Mouse (Mus musculus) spleen, postnatal 10 days (tissue): ENCODE measurements around the gene Gucy2c.

Source experiments
- DNase-seq, 2 experiments: peaks; one replicate each; pipeline ENCODE4 v3.0.0; 2021 to 2022; ENCODE audit warnings: low spot score in 2 of 2

Gene Gucy2c

DNA sequence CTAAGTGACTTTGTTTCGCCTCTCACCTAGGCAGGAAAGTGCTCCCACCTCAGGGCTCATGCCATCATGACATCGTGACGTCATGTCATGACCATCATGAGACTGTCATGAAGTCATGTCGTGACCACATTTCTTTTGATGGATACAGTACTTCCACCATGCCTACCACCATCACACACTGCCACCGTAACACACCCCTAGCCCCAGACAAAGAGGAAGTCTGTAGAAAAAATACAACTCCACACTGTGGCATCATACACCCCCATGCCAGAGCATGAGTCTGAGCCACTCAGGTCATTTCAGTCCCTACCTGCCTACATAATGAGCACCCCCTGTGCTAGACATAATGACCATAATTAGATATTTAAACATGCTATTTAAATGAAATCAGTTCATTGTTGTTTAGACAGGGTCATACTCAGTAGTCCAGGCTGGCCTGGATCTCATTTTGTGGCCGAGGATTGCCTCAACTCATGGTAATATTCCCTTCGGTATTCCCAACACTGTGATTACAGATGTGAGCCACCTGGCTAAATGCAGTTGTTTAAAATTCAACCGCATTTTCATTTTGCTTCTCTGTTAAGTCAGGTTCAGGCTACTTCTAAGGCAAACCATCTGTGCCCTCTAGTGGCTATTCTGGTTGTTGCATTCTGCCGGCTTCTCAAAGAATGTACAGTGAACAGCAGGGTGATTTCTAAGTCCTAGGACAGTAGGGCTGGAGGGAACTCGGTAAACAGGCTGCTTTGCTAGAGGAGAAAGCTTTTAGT lies 39.0 kb downstream of the Gucy2c start:
- peak; percentile 79 to 87 for DNase-seq

DNA sequence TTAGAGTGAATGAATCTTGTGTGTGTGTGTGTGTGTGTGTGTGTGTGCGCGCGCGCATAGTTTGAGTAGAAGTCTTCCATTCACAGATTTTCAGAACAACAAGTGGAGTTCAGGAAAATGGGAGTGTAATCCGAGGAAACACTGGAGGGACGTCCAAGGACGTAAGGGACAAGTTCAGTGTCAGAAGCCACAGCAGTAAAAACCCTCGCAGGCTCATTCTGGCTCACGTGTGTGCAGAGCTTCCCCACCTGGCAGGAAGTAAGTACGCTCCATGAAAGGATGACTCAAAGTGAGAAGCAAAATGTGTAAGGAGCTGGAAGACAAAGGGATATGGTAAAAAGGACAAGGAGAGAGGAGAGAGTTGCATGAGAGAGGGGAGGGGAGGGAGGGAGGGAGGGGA lies 40.3 kb downstream of the Gucy2c start:
- DNase-seq = no peak

DNA sequence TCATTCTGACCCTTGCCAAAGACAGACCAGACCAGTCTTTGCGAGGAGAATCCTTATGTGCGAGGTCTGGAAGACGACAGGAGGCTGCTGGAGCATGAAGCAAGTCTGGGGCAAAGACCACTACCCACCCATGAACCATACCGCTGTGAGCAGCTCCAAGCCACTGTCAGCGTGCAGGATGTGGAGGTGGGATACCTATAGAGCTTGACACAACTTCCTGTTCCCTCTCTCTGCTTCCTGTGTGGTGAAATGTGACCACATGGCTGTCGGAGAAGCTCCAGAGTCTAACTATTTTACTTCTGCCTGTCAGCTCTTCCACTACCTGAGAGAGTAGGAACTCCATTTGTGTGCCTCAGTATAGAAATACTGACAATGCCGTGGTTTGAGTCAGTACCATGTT lies 45.8 kb downstream of the Gucy2c start:
- no peak for DNase-seq

DNA sequence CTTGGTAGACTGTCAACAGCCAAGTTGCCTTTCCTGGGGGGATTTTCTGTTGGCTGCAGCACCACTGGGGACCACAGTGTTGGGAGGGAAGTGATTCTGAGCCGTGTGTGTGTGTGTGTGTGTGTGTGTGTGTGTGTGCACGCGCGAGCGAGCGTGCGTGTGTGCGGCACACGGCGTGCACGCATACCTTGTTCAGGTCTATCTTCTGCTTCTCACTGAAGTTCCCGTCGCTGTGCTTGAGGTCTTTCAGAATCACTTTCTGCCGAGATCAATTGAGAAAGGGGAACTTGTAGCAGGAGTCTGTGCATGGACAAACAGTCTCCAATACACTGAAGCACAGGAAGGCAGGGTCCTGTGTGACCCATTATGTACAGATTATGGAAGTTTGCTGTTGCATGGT lies 53.4 kb downstream of the Gucy2c start:
- peak in 1 of 2 experiments; percentile 35 for DNase-seq

DNA sequence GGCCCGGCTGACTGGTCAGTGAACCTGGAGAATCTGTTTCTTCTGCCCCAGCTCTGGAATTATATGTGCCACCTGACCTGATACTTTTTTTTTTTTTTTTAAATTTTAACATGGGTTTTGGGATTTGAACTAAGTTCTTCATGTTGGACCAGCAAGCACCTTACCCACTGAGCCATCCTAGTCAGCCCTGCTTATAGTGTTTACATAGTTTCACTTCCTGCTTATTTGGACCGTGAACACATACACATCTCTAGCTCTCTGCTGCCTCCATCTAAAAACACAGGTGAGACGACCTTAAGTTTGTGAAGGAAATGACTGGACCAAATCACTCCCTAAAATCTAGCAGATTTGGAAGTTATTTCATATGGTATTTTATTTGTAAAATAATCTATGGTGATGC lies 58.4 kb downstream of the Gucy2c start:
- no peak for DNase-seq

DNA sequence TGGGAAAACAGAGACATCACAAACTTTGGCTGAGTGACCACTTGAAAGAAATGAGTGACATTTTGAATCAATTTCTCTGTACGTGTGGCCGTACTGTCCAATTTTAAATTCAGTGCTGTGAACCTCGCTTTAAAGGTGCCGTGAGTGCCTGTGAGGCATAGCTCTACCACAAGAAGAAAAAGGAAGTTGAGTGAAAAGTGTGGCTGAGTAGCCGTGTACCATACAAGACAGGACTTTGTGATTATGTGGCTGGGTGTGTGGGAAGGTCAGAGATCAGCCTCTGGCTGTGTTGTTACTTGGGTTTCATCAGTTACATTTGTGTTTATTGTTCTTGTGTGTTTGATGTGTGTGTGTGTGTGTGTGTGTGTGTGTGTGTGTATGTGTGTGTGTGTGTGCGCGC lies 59.0 kb downstream of the Gucy2c start:
- no peak for DNase-seq

DNA sequence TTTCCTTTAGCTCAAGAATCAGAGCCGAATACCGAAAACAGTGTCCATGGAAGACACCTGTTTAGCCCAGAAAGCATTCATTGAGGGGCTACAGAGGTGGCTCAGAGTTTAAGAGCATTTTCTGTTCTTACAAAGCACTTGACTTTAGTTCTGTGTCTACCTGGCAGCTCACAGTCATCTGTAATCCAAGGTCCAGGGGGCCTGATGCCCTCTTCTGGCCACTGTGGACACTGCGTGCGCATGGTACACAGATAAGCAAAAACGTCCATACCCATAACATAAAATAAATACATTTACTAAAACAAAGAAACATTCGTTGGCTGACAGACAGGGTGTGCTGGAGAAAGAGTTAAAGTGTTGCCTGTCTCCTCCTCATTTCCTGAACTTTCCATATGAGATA lies 59.6 kb downstream of the Gucy2c start:
- peak; percentile 46 to 78 for DNase-seq

DNA sequence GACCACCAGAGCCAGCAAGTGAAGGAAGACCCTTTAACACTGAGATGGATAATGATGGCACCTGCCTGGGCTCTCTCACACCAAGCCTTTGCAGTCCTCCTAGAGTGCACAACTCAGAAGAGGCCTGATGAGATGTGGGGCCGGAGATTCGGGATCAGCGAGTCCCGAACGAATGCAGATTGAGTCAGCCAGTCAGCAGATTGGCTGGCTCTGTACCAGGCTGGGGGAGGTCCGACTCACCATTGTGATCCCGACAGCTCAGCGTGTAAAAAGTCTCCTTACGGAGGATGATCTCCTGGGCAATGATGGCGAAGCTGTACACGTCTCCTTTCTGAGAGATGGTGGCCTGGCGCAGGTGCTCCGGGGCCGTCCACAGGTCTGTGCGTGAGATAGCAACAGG lies 61.1 kb downstream of the Gucy2c start:
- no peak for DNase-seq

DNA sequence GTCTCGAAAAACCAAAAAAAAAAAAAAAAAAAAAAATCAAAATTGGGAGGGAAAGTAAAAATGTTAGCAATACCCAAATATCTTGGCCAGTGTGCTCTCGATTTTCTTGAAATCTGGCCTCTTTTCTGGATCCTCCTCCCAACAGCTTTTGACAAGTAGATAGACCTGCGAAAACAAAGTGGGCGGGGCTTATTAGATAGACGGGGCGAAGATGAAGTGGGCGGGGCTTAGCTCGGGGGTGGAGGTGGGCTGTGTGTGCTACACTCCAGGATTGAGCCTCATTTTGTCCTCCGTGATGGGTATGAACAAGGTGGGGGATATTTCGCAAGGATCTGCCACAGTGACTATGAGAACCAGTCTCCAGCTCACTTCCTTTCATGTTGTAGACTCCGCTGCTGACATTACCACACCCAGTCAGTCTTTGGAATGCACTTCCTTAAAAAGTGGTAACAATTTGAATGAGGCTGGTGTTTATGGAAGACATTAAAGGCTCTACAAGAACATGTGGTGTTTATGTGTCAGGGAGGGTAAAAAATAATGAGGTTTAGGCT lies 65.6 kb downstream of the Gucy2c start:
- no peak for DNase-seq

DNA sequence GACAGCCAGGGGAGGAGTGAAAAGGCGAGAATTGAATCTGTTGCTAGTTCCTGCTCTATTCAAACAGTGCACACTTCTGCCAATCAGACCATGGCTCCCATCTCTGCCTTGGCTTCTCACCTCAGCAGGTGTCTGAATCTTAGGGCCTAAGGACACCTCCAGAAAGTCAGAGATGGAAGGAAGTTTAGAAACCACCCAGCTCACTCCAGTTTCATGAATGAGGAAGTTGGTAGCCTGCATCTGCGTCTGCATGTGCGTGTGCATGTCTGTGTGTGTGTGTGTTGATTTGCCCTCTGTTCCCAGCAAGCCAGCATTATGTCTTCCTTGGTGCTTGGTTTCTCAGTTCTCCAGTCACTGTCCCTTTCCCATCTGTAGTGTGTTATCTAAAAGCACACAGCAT lies 67.5 kb downstream of the Gucy2c start:
- peak in 1 of 2 experiments; percentile 38 for DNase-seq

DNA sequence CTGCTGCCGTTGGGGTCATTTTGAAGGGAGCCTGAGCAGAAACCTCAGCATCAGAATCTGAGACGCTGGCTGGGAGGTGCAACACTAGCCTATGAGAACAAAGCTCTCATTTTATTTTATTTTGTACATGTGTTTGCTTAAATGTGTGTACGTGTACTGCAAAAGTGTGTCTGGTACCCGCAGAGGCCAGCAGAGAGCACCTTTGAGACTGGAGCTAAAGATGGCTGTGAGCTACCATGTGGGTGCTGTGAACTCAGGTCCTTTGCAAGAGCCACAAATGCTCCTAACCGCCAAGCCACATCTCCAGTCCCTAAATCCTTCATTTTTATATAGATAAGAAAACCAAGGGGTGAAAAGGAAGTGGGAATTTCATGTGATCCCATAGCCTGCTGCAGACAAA lies 71.2 kb downstream of the Gucy2c start:
- DNase-seq = no peak

DNA sequence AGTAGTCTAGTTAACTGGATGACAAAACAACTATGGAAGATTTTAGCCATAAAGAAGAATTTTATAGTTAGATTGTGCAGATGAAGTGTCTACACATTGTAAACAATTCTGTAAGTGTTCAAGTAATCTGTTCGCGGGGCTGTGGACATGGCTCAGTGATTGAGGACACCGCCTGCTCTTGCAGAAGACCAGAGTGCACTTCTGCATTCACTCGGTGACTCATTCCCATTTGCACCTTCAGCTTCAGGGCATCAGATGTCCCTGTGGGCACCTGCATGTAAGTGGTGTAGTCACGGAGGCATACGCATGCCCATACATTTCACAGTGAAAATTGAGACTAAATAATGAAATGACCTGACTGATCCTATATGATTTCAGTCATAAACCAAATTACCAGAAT lies 73.0 kb downstream of the Gucy2c start:
- DNase-seq = no peak

DNA sequence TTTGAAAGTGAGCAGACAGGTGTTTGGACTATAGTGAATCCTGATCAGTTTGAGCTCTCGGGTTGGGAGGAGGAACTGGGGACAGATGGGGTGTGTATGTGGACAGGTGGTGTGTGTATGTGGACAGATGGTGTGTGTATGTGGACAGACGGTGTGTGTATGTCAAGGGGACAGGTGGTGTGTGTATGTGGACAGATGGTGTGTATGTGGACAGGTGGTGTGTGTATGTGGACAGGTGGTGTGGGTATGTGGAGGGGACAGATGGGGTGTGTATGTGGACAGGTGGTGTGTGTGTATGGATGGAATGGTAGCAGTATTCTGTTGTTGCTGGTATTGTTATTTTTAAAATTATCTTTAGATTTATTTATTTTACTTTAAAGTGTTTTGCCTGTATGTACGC lies 79.7 kb downstream of the Gucy2c start:
- DNase-seq = no peak

DNA sequence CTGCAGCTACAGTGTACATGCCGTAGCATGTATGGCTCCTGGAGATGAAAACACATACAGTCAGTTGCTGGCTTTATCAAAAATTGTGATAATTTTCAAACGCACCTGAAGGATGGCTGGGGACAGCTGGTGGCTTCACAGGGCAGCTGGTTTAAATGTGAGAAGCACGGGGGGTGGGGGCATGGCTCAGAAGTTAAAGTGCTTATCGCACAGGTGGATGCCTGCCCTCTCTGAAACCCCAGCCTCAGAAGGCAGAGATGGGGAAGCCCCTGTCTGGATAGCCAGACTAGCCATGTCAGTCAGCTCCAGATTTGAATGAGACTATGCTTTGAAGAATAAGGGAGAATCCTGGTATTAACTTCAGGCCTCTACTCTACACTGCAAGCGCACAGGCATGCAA lies 80.4 kb downstream of the Gucy2c start:
- DNase-seq = no peak

DNA sequence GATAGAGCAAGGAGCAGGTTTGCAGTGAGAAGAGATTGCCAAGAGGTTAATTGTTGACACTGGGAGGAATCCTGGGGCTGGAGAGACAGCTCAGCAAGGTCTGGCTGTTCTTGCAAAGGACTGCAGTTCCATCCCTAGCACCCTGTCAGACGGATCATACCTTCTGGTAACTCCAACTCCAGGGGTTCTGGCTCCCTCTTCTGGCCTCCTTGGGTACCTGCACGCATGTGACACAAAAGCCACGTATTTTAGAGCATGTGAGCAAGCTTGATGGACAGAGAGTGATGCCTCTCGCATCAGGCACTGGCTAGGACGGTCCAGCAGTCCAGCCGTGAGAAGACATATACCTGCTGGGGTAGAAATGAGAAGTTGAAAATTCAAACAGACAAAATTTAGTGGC lies 90.3 kb downstream of the Gucy2c start:
- DNase-seq = no peak

DNA sequence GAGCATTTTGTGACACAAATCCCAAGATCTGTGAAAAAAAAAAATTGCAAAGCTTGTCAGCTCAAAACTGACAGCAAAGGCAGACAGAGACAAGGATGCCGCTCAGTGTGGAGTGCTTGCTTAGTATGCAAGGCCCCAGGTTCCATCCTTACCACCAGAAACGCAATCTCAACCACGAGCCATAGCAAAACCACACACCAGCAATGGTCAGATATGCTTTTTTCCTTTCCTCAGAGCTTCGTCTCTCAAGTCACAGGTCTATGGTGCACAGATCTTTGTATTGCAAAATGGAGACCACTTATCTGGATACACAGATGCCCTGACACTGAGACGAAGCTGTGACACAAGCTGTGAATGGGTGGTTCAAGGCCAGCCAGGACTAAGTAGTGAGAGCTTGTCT lies 91.0 kb downstream of the Gucy2c start:
- no peak for DNase-seq

DNA sequence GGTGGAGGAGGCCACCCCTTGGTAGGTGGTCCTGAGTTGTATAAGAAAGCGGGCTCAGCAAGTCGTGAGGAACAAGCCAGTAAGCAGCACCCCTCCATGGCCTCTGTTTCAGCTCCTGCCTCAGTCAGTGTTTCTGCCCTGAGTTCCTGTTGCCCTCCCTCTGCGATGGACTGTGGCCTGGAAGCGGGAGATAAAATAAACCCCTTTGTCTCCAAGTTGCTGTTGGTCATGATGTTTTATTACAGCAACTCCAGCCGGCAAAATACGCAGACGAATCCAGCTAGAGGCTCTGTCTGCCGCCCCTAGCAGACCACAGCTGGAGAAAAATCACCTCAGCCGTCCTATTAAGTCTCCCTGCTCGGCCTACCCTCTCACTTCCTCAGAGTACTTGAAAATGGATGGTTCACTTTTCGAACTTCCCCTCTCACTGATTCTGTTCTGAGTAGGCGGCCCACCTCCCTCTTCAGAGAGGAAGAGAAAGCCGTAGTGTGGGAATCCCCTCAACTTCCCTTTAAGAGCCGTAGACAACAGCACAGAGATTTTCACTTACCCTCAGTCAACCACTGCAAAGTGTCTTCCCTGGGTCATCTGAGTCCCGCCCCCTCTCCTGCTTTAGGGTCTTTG lies 91.7 kb downstream of the Gucy2c start:
- peak in 1 of 2 experiments; percentile 63 for DNase-seq

DNA sequence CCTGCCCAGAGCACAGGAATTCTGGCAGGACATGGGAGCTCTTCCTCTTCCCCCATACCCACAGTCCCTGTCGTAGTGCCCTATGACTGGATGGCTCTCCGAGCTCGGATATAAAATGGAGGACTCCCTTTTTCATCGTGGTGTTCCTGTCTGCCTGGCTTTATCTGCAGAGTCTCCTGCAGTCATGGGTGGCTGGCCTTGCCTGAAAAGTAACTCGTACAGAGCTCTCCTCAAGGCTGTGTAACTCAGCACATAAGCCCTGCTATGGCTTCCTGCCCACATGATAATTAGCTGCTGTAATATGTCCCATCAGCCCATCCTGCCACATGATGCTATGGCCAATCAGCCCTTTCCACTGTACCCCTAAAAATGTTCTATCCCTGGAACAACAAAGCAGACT lies 96.1 kb downstream of the Gucy2c start:
- DNase-seq = no peak

DNA sequence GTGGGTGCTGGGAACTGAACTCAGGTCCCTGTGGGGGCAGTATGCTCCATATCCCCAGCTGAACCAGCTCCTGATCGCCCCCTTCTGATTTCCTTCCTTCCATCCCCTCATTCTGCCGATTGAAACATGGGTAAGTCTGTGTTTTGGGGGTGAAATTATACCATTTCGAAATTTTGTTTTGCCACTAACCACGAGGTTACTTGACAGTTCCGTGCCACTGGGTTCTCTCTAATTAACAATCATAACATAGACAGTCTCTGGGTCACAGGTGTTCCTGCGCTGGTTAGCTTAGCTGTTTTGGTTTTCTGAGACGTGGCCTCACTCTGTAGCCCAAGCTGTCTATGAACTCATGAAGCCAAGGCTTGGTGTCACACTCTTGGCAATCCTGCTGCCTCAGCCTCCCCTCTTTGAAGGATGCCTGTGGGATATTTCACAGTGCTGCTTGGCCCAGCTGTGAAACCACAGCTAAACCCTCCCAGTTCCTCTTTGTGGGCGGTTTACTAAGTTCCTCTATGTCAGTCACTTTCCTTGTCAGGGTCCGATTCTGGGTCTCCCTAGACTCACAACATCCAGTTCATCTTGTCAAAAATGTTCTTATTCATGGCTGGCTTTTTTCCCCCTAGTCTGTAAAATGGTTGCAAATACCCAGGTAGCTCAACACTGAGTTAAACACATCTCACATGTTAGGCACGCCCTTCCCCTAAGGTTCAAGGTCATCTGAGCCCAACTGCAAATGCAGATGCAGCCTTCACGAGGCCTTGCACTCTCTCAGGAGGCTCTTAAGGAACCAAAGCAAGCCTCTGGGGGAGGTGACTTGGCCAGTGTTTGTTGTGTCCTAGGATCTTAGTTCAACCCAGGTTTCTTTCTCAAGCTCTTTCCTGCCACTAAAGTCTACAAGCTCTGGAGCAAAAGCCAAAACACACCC lies 97.9 kb downstream of the Gucy2c start:
- DNase-seq = peak in 1 of 2 experiments; percentile 55

DNA sequence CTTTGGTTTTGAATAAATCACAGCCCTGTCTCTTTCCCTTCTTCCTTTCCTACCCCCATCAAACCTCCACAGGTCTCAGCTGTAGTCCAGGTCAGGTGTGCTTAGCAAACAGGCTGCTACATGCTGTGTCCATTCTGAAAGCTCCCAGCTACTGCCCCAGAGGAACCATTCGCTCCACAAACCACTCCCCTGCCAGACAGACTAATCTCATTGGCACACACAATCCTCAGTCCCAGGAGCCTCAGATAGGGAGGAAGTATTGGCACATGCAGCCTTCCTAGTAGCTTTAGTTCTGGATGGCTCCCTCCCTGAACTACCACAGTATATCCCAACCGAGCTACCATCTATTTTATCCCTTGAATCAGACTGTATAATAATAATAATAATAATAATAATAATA lies 102.2 kb downstream of the Gucy2c start:
- no peak for DNase-seq

DNA sequence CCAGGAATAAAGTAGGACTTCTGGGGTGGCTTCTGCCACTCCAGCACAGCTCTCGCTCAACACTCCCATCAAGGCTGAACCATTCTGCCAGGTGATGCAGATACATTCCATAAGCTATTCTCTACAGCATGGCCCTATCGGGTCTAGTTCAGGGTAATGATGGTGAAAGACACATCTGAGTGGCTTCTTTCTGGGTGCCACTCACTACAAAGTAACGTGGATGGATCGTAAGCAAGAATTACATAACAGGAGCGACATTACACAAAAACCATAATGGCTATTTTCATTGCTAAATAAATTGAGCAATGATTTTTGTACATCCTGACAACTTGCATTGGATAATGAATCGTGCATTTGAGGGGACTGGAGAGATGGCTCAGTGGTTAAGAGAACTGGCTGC lies 106.6 kb downstream of the Gucy2c start:
- DNase-seq = no peak

DNA sequence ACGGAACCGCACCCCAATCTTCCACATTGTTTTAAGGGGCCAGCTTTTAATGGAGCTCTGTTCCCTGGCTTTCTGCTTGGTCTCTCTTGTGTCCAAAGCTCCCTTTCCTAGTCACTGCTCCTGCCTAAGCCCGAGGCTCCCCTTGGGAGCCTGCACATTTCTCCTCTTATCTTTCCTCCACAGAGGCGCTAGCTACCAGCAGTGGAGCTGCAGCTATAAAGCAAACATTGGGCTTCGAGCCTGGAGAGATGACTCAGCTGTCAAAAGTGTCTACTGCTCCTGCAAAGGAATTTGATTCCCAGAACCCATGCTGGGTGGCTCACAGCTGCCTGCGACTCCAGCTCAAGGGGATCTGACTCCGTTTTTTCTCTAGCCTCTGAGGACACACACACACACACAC lies 109.1 kb downstream of the Gucy2c start:
- DNase-seq = no peak
